Mouse (Mus musculus) kidney, adult 2 months (tissue): ENCODE results near the gene Zic4. TPM values are rescaled to one million over a fixed set of nuclear protein-coding genes. Genes with fewer than 3 reads are reported as not detected.

Experiments used
- DNase-seq: peaks from one replicate; pipeline ENCODE4 v3.0.0; 2021
- H3K27ac ChIP-seq: fragments of 200-500 bp; 2 replicates; pipeline ENCODE4 v1.5.1; 2012; ENCODE audit warnings: low read depth, low read length, control low read depth, inconsistent platforms; ENCODE audit not compliant: insufficient read depth
- H3K27me3 ChIP-seq: fragments of 200-500 bp; replicated peaks from 2 replicates; pipeline ENCODE4 v1.6.1; 2012; ENCODE audit warnings: mild to moderate bottlenecking, moderate library complexity, low read length, inconsistent platforms; ENCODE audit not compliant: control insufficient read depth, insufficient read depth
- H3K36me3 ChIP-seq: fragments of 200-500 bp; 2 replicates; pipeline ENCODE4 v1.6.1; 2012; ENCODE audit warnings: mild to moderate bottlenecking, moderate library complexity, low read length, inconsistent platforms; ENCODE audit not compliant: control insufficient read depth, insufficient read depth
- H3K4me1 ChIP-seq: fragments of 200-500 bp; 2 replicates; pipeline ENCODE4 v1.6.1; 2011; ENCODE audit warnings: low read length; ENCODE audit not compliant: control insufficient read depth, insufficient read depth
- H3K4me3 ChIP-seq: fragments of 200-500 bp; 2 replicates; pipeline ENCODE4 v1.5.1; 2011; ENCODE audit warnings: mild to moderate bottlenecking, low read depth, low read length, control low read depth; ENCODE audit not compliant: insufficient read depth
- CTCF ChIP-seq: fragments of 200-500 bp; conservative IDR thresholded peaks from 2 replicates; pipeline ENCODE4 v1.5.1; 2011; ENCODE audit warnings: low read depth, mild to moderate bottlenecking, control low read depth, low read length, moderate library complexity, mixed read lengths; ENCODE audit not compliant: insufficient read depth, insufficient read length
- POLR2A ChIP-seq: fragments of 200-500 bp; IDR thresholded peaks from one replicate; pipeline ENCODE4 v1.6.1; 2011; ENCODE audit warnings: low read depth, low read length, control low read depth
- WGBS: fragments of 180-500 bp; shearing (Covaris S2); methylation state at CpG from one replicate; pipeline ENCODE4 v1.1.7; 2018; 5-methylcytosine and 5-hydroxymethylcytosine counted together
- polyA plus RNA-seq: library from polyadenylated mRNA; depleted of rRNA; stranded (reverse); fragments of >200 nt; gene quantifications from 2 replicates; pipeline ENCODE4 v1.2.3, GENCODE M21; 2012

Gene Zic4
- polyA plus RNA-seq, 1 experiment: not detected

DNA sequence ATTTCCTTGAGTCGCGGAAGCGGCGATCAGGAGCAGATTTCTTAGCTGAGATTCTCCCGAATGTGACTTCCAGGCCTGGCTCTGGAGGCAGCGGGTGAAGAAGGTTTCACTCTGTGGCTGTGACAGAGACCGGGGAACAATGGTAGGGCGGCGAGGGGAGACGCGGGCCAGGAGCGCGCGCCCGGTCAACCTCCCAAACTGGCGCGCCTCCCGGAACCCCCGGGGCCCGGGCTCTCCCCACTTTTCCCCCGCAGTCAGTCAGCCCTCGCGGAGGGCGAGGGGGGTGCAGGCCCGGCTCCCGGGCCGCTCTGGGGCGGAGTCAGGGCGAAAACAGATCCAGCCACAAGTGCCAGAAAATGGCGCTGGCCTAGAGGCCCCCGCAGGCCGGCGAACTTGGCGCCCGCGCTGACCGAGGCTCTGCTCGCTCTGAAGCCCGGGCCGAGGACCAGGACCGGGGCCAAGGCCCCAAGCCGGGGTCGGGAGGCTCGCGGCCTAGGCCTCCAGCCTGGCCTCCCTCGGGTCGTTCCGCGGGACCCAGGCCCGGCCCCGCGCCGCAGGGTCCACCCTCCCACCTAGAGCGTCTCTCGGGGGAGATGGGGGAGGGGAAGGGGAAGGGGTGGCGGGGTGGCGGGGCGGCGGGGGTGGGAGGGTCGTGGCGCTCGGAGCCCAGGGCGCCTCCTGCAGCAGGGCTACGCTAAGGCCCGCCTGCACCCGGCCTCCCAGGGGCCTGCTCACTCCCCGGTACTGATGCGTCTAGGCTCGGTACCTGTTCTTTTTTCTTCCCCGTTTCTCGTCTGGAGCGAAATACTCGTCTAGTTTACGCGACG is 19.3 kb downstream of the Zic4 start:
- Histone ChIP-seq H3K4me1 (no peaks in the 10 kb centered on the region), H3K36me3 (no peaks in the 10 kb centered on the region), H3K27me3 (peaks cover 9% of the 10 kb centered on the region), H3K27ac (no peak overlapping the region), H3K4me3 (peak overlapping the region; percentile 12; the same call in 1 of the 2 replicates)
- no peak for TF ChIP-seq CTCF
- WGBS: 2% methylated on average over 69 of the region's 76 CpGs
- no peak for DNase-seq

DNA sequence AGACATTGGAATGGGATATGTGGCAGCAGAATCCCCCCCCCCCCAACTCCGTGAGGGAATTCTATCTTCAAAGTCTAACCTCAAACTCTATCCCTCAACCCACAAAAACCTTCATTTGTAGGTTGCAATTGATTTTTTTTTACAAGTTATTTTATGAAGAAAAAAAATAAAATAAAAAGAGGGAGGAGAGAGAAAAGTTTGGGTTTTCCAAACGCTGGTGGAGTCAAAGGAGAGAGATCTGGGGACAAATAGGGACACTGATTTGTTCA is 19.8 kb downstream of the Zic4 start:
- no peaks in the 10 kb centered on the region for H3K4me1 ChIP-seq
- H3K36me3 ChIP-seq: no peaks in the 10 kb centered on the region
- H3K4me3 ChIP-seq: no peak overlapping the region
- TF ChIP-seq POLR2A: no peak
- TF ChIP-seq CTCF: no peak
- no peak for DNase-seq
- peaks cover 9% of the 10 kb centered on the region for H3K27me3 ChIP-seq
- 6% methylated on average over 2 of the region's 2 CpGs for WGBS
- H3K27ac ChIP-seq: no peak overlapping the region

DNA sequence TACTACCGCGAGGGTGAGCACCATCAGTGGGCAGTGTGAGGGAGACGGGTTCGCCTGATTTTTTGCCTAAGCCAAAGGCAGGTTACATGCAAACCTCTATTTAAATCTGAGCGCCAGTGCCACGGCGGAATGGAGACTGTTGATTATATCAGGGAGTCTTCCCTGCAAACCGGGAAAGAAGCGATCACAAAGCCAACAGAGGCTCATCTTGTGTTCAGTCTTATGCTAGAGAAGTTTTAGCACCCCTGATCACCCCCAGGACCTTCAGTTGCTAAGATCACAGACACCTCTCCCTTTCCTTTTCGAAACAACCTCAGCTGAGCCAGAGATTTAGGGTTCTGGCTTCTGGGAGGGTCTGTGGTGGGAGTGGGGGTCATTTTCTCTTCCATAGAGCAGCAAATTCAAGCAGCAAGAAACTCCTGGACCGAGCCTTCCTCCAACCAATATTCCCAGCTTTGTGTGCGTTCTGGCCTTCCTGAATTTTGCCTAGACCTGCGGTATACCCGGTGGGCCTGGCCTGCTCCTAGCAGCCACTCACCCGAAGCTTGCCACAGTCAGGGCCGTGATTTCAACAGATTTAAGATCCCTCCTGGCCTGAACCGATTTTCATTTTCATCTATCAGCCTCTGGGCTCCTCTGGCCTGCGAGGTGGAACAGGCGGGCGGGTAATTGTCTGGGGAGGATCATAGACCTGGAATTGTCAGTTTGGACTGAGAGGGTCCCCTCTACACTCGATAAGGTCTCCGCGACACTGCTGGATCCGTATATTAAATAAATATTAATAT is 20.4 kb downstream of the Zic4 start:
- Histone ChIP-seq H3K36me3 (no peaks in the 10 kb centered on the region), H3K4me3 (no peak overlapping the region), H3K27ac (no peak overlapping the region), H3K4me1 (no peaks in the 10 kb centered on the region), H3K27me3 (peaks cover 7% of the 10 kb centered on the region)
- 6% methylated on average over 24 of the region's 24 CpGs for WGBS
- DNase-seq: no peak
- TF ChIP-seq POLR2A (no peak), CTCF (no peak)

DNA sequence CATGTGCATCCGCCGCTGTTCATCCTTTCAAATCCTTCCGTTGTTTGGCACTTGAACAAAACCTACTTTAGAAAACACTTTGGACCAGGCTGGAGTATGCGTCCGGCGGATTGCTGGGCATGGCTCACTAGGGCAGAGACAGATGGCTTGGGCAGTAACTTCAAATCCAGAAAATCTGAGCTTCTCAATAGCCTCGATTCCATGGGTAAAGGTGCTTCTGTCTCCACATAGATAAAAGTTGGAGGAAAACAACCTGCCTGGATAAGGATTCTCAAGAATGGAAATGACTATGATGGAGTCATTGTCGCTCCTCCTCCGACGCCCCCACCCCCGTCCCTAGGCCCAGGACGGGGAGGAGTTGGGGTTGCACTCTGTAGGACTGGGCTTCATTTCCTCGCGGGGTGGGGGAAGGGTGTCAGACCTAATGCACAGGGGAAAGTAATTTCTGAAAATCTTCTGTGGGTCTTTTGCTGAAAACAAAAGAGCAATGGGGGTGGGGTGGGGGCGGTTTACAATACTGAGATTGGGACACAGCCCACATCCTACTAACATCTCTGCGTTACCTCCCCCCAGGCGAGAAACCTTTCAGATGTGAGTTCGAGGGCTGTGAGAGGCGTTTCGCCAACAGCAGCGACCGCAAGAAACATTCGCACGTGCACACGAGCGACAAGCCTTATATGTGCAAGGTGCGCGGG is 21.4 kb downstream of the Zic4 start:
- Histone ChIP-seq H3K27ac (no peak overlapping the region), H3K27me3 (peaks cover 7% of the 10 kb centered on the region), H3K4me3 (no peak overlapping the region), H3K4me1 (no peaks in the 10 kb centered on the region), H3K36me3 (no peaks in the 10 kb centered on the region)
- TF ChIP-seq POLR2A (no peak), CTCF (no peak)
- 4% methylated on average over 28 of the region's 28 CpGs for WGBS
- no peak for DNase-seq

DNA sequence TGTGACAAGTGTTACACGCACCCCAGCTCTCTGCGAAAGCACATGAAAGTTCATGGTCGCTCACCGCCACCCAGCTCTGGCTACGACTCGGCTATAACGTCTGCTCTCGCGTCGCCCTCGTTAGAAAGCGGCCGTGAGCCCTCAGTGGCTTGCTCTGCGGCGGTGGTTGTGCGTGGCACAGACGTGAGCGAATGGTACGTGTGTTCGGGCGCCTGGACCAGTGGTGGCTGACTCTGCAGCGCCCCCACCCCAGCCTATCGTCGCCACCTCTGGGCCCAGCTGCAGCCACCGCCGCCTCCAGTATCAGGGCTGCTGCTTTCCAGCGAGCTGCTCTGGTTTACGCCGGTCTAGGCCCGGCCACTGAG is 21.9 kb downstream of the Zic4 start:
- Histone ChIP-seq H3K4me3 (no peak overlapping the region), H3K27me3 (peaks cover 7% of the 10 kb centered on the region), H3K27ac (no peak overlapping the region), H3K4me1 (no peaks in the 10 kb centered on the region), H3K36me3 (no peaks in the 10 kb centered on the region)
- DNase-seq: no peak
- 2% methylated on average over 30 of the region's 30 CpGs for WGBS
- TF ChIP-seq CTCF (no peak), POLR2A (no peak)

DNA sequence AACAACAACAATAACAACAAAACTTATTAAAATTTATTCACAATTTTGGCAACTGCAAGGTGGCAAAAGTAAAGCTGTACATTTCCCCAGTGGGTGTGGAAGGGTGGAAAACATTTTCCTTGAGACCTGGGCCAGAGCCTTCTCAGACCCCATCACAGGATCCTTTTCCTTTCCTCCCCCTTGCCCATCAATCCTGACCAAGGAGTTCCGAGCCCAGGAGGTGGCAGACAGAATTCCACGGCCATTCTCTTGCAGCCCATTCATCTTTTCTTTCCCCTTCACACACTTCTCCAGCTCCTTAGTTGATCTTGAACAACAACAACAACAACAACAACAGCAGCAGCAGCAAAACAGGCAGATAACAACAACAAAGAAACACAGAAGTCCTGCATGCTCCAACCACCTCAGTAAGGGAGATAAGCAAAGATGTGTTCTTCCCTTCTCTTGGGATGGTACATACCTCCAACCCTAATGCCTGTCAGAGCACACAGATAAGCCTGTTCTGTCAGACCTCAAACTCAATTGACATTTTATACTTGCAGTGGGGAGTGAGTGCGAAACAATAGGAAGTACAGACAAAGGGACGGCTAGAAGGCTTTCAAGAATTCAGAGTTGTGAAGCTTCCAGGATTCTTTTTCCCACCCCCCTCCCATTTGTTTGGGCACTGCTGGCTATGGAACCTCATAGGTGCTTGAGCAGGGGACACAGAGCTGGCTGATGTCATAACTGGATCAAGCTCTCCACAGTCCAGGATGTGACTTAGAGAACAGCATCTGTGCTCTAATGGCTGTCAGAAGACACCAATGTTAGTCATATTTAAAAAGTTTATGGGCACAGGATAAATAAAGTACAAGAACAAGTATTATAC is 22.7 kb downstream of the Zic4 start:
- H3K36me3 ChIP-seq: no peaks in the 10 kb centered on the region
- TF ChIP-seq CTCF: no peak
- no peak overlapping the region for H3K27ac ChIP-seq
- 6% methylated on average over 4 of the region's 4 CpGs for WGBS
- DNase-seq: no peak
- no peaks in the 10 kb centered on the region for H3K4me1 ChIP-seq
- H3K4me3 ChIP-seq: no peak overlapping the region
- peaks cover 7% of the 10 kb centered on the region for H3K27me3 ChIP-seq
